Mouse (Mus musculus) urinary bladder, adult 2 months (tissue): ENCODE data around the gene Btbd35f22. TPM values are rescaled to one million over a fixed set of nuclear protein-coding genes. Genes with fewer than 3 reads are reported as not detected.
"Not testable (repeated sequence)": the region's sequence is repeated elsewhere in the genome, so short reads cannot be mapped to it uniquely, and the experiment has no call there.

Source experiments
- DNase-seq: peaks from one replicate; pipeline ENCODE4 v3.0.0; 2022; ENCODE audit warnings: low spot score
- polyA plus RNA-seq: library from polyadenylated mRNA; depleted of rRNA; stranded (reverse); fragments of >200 nt; gene quantifications from 2 replicates; pipeline ENCODE4 v1.2.3, GENCODE M21; 2012; rRNA removed

The Btbd35f22 gene
- not detected in 2 replicates for polyA plus RNA-seq

DNA sequence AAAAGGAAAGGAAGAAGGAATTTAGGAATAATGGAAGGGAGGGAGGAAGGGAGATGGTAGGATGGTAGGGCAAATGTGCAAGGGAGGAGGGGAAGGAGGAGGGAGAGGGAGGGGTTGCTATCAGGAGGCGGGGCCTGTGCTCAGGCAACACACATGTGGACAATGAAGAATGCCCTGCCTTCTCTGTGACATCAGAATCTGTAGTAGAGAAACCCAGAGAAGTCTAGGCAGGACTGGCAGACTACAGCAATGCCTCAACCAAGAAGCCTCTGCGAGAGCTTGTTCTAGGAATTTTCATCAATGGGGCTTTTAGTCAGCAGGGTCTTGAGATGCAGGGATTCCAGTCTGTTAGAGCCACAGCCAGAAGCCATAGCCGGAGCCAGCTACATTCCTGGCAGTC, at the start of gene Btbd35f22:
Gene Btbd35f22 (plus strand): TSS at position 301 of the 400 bp plus-strand sequence.
- DNase-seq: not testable (repeated sequence)

Other genes with a start within 250 kb of the Btbd35f22 start
- not detected in 2 replicates for gene Gm21637, start 85.8 kb upstream of the Btbd35f22 start, polyA plus RNA-seq
- not detected in 2 replicates for gene Btbd35f2, start 230.6 kb downstream of the Btbd35f22 start, polyA plus RNA-seq